Mouse (Mus musculus) olfactory bulb, adult 2 months (tissue): ENCODE measurements around the gene Naa16.

Source experiments
- CTCF ChIP-seq: fragments of 200-500 bp; IDR thresholded peaks from 2 replicates; pipeline ENCODE4 v1.5.1; 2012; ENCODE audit warnings: low read depth, mild to moderate bottlenecking, low read length, moderate library complexity; ENCODE audit not compliant: insufficient read depth
- POLR2A ChIP-seq: fragments of 200-500 bp; IDR thresholded peaks from 2 replicates; pipeline ENCODE4 v1.6.1; 2012; ENCODE audit warnings: mild to moderate bottlenecking, low read depth, low read length, moderate library complexity; ENCODE audit not compliant: insufficient read depth

DNA sequence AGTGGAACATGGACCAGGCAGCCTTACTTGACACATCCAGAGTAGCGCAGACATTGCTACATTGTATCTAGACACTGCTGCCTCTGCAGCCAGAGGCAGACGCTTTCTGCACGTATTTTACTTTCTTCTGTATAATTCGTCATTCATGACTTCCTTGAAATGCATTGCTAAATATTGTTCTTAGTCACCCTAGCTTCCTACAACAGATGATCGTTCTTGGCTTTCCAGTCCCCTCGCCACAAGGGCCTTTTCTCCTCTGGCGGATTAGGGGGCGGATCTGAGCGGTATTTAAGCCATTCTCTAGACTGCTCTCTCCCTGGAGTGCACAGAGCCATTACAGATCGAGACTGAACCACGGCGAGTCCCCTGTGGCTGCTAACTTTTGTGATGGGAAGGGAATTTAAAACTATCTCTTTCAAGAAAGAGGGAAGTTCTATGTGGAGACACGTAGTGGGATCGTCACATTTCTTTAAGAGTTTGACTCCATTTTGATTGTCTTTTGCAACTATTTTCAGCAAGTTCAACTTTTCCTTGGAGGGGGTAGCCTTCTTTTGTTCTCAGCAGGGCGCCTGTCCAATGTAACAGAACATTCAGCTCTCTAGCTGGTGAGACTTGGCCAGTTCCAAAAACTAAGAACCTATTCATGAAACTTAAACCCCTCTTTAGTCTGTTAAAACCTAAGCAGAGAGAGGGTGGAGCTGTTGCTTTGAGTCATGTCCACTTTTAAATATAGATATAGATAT is 99.7 kb downstream of the Naa16 start:
- no peak for TF ChIP-seq CTCF
- no peak for TF ChIP-seq POLR2A
